Mouse (Mus musculus) urinary bladder, postnatal 25 days (tissue): ENCODE data around the gene Grik3.
A peak's percentile ranks its signal among the peaks of the same experiment; 100 is the strongest.

ENCODE experiments used
- DNase-seq: peaks from one replicate; pipeline ENCODE4 v3.0.0; 2022; ENCODE audit warnings: low spot score

Grik3 gene

GRCm38 (mm10) chr4:125644581-125645568 lies 154.4 kb downstream of the Grik3 start:
- DNase-seq, result no peak

- DNase-seq, result no peak
Measured at GRCm38 (mm10) chr4:125651676-125652246, 161.3 kb downstream of the Grik3 start.

DNA sequence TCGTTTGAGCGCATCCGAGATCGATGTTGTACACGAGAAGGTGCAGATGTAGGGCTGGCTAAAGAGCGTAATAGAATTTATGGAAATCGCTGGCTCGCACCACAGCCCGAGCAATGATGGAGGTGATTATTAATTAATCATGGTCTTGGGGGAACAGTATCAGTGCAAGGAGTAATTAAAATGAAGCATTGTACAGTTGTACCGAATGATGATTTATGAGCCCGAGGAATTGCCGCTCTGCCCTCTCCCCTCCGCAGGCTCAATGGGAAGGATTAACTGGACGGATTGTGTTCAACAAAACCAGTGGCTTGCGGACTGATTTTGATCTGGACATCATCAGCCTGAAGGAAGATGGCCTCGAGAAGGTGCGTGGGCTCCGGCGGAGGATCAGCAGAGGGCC lies 165.5 kb downstream of the Grik3 start:
- no peak for DNase-seq

GRCm38 (mm10) chr4:125658376-125658775 lies 167.9 kb downstream of the Grik3 start:
- no peak for DNase-seq

DNA sequence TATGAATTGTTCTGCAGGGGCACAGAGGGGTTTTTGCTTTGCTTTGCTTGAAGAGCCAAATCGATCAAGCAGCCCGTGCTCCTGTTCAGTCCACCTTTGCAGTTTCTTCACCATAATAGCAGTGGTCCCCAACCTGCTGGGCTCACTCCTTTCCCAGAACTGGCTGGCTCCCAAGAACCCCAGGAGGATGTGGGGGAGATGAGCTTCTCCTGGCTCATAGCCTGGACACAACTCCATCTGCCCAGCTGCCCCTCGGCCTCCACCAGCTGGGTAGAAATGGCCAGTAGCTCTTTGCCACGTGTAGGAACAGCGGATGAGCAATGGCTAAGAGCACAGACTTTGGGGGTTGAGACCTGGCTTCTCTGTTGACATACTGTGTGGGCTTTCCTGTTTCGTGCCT lies 171.5 kb downstream of the Grik3 start:
- no peak for DNase-seq

GRCm38 (mm10) chr4:125663262-125663661 lies 172.8 kb downstream of the Grik3 start:
- DNase-seq, result no peak

DNA sequence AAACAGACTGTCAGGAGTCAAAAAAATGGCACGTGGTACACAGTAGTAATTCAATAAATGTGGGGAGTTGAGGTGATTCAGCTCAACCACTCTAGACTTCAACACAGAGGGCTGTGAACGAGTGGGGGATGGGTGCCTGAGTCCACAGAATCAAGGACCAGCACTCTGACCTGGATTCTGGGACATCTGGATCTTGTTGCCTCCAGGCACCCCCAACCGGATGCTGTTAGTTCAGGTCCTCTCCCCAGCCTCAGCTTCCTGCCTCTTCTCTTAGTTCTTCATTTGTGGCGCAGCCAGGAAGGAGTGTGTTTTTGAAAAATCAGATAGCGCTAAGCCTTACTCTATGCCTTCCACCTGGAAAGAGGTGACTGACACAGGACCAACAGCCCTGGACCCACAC lies 175.5 kb downstream of the Grik3 start:
- DNase-seq, result no peak

- DNase-seq, result no peak
Measured at GRCm38 (mm10) chr4:125682007-125682406, 191.5 kb downstream of the Grik3 start.

GRCm38 (mm10) chr4:125687078-125687477 lies 196.6 kb downstream of the Grik3 start:
- DNase-seq, result no peak

- no peak for DNase-seq
Measured at GRCm38 (mm10) chr4:125695431-125695830, 204.9 kb downstream of the Grik3 start.

DNA sequence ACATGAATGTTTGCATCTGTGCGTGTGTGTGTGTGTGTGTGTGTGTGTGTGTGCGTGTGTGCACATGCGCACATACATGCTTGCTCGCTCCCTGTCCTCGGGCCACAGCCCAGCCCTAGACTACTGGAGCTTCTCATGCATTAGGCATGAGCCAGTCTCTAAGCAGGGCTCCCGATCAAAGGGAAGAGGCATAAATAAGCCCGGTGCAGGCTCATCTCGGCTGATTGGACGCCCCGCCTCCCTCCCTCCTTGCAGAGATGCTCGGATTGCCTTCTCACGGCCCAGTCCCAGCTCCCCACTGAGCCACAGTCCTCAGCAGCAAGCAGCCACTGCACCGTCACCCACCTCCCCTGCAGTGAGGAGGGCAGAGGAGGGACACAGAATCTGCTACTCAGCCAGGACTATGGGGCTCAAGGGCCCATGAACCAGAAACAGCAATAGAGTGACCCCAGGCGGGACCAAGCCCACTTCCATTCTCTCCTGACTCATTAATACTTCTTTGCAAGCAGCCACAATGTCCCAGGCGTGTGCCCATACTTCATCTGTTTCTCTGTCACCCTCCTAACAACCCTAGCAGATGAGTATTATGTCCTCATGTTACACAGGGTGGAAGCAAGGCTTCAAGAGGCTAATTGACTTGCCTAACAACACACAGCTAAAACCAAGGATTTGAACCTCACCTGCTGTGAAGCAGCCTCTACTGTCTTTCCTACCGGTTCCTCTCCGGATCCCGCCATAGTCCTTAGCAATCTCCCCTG lies 205.9 kb downstream of the Grik3 start:
- DNase-seq, result no peak

- no peak for DNase-seq
Measured at GRCm38 (mm10) chr4:125697626-125698025, 207.1 kb downstream of the Grik3 start.

DNA sequence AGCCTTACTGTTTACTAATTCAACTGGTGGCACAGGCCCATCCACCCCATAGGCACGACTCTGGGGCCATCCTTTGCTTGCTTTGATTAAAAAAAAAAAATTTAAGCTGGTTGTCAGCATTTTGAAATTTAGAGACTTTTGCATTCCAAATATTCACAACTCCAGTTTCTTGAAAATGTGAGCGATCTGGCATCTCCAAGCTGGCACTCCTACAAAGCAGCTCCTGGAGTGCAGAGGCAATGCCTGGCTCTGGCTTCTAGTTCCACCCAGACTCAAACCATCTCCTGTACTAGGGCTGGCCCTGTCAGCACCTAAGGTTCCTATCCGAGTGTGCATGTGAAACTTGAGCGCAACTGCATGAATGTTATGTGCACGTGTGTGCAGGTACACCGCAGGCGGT lies 208.6 kb downstream of the Grik3 start:
- no peak for DNase-seq

DNA sequence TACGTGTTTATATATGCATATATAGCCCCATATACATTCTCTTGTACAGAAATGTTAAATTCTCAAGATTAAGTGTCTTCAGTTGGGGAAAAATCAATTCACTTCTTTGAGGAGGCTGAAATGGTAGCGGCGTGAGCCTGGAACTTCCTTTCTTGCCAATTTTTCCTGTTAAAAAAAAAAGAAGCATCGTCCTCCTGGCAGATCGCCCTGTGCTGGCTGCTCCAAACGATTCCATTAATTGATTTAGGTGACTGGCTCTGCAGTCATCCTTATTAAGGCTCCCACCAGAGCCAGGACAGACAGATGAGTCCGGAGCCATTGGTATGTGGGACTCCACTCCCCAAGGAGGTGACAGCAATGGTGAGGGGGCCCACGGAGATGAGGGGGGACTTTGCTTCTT lies 209.8 kb downstream of the Grik3 start:
- DNase-seq, result no peak

DNA sequence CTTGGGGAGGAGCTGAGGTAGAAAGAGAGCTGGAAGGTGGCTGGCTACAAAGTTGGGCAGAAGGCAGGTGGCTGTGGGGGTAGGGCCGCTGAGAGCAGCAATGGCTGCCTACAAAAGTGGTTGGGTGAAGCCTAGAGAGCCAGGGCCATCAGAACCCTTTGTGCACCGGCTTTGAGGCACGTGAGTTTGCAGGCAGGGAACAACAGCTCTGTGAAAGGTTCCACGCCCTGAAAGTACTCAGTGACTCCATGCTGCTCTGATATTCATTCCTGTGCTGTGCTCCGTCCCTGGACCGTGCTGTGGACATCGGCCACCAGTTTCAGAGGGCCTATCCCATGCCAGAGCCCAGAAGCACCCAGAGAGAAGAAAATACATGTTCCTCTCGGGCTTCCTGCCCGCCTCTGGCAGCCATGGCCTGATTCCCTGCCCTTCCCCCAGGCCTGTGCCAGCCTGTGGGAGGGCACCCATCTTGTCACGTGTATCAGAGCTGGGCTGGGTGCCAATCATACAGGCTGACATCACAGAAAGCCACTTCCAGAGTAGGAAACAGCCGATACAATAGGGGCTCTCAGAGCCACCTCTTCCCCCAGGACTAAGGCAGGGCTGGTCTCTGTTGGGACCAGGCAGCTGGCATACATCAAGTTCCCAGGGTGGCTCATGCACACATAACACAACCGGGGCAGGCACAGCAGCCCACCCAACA lies 212.3 kb downstream of the Grik3 start:
- peak; percentile 18 for DNase-seq

DNA sequence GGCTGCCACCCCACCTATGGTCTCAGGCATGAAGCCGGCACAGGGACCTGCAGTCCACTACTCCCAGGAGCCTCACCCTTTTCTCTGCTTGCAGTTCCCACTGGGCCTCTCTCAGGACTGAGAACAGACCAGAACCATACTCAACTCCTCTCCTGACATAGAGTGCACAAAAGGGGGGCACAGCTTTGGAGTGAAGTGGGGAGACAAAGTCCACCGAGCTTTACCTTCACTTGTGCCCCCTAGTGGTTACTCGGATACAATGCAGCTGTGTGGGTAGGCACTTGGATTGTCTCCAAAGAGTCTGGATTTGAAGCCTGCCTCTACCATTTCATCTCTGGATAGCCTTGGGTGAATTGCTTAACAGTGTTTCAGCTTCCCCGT lies 212.8 kb downstream of the Grik3 start:
- DNase-seq, result peak; percentile 8

DNA sequence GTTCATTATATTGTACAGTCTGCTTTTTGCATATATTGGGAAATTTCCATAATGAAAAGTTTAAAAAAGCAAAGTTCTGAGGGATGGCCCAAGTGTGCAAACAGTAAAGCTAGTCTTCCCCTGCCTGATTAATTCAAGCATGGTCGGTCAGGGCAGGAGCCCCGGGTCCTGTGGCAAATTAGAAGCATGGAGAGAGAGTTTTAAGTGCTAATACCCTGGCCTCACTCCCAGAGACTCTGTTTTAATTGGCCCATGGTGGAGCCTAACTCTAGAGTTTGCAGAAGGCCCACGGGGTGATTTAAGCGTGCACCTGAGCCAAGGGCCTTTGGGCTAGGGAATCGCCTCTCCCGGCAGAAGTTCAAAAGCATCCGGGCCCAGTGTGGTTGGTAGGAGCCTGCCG lies 215.2 kb downstream of the Grik3 start:
- no peak for DNase-seq

- no peak for DNase-seq
Measured at GRCm38 (mm10) chr4:125709716-125710115, 219.2 kb downstream of the Grik3 start.

- DNase-seq, result no peak
Measured at GRCm38 (mm10) chr4:125717881-125718280, 227.4 kb downstream of the Grik3 start.

DNA sequence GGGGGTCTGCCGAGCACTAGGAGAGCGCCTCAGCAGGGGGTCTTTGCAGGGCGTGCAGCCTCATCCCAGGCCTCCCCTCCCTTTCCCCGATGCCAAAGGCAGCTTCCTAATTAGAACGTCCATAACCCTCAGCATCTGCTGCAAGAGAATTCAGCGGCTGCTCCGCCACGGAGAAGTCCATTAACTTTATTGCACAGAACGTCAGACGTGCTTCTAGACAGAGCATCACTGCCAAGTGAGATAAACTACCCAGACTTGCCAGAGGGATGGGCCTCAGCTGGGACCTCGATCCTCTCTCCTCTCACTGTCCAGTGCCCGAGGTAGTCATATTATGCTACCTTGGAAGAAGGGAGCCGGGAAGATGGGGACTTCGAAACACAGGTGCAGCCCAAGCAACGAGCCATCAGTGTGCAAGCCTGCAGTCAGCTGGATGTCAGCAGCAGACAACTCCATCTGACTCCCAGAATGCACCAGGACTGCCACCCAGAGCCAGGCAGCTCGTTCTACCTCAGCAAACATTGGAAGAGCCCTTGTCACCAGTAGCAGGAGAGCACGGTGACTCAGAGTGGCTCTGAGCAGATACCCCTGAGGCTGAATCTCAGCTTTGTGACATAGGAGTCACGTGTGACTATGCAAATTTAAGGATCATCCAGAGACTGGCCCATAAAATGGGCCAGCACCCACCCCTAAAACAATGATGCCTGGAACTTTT lies 228.1 kb downstream of the Grik3 start:
- no peak for DNase-seq

GRCm38 (mm10) chr4:125726241-125726640 lies 235.7 kb downstream of the Grik3 start:
- DNase-seq, result no peak

GRCm38 (mm10) chr4:125727030-125727429 lies 236.5 kb downstream of the Grik3 start:
- no peak for DNase-seq
